12 mouse cellular contexts compared by ENCODE assay signal in genomic region chr5:124814797-124815196, GRCm38 (mm10). TPM values are rescaled to one million over a fixed set of nuclear protein-coding genes. Genes with fewer than 3 reads are reported as not detected.
DNase-seq lines count a peak whose midpoint lies in the region.
"Had no signal": no experiment of that assay in that cellular context is flagged by ENCODE, and none has a peak within 500 bp of the region (broad histone marks: within the 10 kb centered on the region; RNA-seq: fewer than 3 reads in every experiment).

No protein-coding gene starts in this region.

- peak; percentile 12 for DNase-seq in kidney, postnatal 14 days
- DNase-seq in kidney, adult 11 months: no peak
- DNase-seq in Muller cell, postnatal 12 days (ENCODE audit: inconsistent ontology term): peak; percentile 86
- DNase-seq in cerebellum, adult 18-20 months: peak; percentile 83 to 90
- DNase-seq in fibroblast of lung, adult 2 months (ENCODE audit: low read depth): peak; percentile 34
- no peak for DNase-seq in adrenal gland, adult 8-10 months
- DNase-seq in kidney, adult 9 months: no peak
- DNase-seq: gastrocnemius, adult 2 months; heart, postnatal 14 days; kidney, postnatal 25 days; layer of hippocampus, postnatal 36 days; liver, postnatal 0 days had no signal

RNA-seq across cellular contexts. Expression of gene Ccdc92, which starts 47.4 kb away (rescaled TPM):
- total RNA-seq in adrenal gland, adult 8-10 months (2022): 10 to 100 TPM in 3 of 4 experiments, 1 to 10 TPM in 1; 9.3 to 14.1 (median 11.8) TPM

RNA-seq across cellular contexts. Expression of gene Zfp664, which starts 47.7 kb away (rescaled TPM):
- 10 to 100 TPM; 48.3 to 63.9 (median 55.9) TPM for total RNA-seq in adrenal gland, adult 8-10 months (2022)

Comparison
In these comparisons a context has a peak if more than half of its experiments do, and no peak if none do; other contexts are left out.
1. DNase-seq: peak in kidney, postnatal 14 days (single experiment), Muller cell, postnatal 12 days (single experiment), cerebellum, adult 18-20 months (2 of 2) and fibroblast of lung, adult 2 months (single experiment); none in kidney, adult 11 months (single experiment), adrenal gland, adult 8-10 months (single experiment) and kidney, adult 9 months (single experiment).